Mouse (Mus musculus) thymus, postnatal 25 days (tissue): ENCODE results near the gene Agap1.

Experiments used
- DNase-seq: peaks from one replicate; pipeline ENCODE4 v3.0.0; 2022

Agap1 gene

DNA sequence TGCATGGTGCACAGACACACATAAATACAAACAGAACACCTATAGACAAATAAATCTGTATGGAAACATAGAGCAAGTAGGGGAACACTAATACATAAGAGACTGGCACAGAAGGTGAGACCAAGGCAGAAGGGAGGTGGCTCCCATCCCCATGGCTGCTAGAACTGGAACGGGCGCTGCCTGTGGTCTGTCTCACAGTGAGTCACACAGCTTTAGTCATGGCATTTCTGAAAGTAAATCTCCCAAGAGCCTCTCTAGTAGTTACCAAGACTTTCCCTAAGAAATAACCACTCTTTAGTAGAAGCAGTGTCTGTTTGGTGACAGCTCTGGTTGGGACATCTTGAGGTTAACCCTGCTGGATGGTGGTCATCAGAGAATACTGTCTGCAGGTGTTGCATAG lies 326.1 kb downstream of the Agap1 start:
- no peak for DNase-seq

DNA sequence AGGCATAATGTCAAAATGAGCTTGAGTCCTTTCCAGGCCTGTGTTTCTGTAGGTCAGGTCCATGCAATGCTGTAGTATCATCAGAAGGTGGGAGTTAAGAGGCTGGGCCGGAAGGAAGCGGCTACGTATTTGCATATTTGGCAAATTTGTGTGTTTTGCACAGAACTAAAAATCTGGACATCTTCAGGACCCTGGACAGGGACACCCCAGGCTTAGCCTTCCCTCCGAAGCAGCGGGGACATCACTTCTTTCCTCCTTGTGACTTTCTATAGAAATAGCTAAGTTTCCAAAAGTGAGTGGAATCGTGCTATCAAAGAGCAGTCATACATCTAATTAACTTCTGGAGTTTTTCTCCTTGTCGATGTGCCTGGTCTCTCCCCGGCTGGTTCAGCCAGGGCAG lies 327.3 kb downstream of the Agap1 start:
- no peak for DNase-seq

- DNase-seq = no peak
These were observed 332.2 kb downstream of the Agap1 start for GRCm38 (mm10) chr1:89786793-89787192.

DNA sequence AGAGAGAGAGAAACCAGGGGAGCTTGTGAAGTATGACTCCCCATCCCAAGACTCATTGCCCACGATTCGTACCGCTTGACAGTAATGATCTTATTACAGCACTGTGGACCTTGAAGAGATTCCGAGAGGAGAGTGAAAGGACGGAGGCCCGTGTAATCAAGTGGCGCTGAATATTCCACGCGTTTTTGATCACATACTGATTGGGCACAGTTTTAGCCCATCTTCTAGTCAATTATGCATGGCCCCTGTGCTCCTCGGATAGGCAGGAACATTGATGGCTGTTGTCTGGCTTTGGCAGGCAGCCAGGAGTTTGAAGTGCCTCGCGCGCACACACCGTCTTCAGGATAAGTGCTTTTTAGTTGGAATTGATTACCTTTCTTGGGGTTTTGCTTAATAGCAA lies 344.1 kb downstream of the Agap1 start:
- no peak for DNase-seq

DNA sequence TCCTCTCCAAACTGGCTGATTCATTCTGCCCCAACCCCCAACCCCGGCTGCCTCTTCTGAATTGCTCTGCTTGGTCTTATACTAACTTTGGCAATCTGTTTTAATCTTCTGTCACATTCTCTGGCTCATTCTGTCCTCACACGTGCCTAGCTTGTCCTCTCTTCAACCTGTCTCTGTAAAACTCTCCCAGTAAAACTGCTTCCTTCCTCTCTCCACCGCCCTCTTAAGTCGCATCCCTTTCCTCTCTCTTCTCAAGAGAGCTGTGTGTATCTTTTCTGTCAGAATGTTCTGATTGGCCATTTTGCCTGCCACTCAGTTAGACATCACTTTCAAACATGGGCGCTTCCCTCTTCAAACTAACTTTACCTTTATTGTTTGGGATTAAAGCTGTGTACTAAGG lies 346.9 kb downstream of the Agap1 start:
- no peak for DNase-seq

- no peak for DNase-seq
These were observed 350.4 kb downstream of the Agap1 start for GRCm38 (mm10) chr1:89804981-89805380.

GRCm38 (mm10) chr1:89812816-89813215 lies 358.2 kb downstream of the Agap1 start:
- no peak for DNase-seq

GRCm38 (mm10) chr1:89816487-89817206 lies 362.0 kb downstream of the Agap1 start:
- no peak for DNase-seq

GRCm38 (mm10) chr1:89821822-89822221 lies 367.2 kb downstream of the Agap1 start:
- DNase-seq = no peak

DNA sequence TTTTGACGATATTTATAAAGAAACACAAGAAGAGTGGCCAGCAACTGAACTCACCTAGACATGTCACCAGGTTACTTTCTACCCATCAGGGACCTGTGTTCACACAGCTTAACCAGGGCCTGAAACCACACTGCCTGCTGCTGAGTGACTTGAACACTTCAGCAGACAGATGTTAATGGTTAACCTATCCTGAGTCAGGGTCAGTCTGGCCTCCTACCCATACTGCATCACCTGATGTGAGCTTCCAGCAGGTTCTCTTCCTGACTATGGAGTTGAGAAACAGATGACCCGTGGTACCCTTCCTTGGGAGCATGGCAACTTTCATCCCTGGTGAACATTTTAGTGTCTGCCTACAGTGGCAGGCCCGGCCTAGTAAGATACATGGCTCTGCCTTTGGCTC lies 367.8 kb downstream of the Agap1 start:
- no peak for DNase-seq

DNA sequence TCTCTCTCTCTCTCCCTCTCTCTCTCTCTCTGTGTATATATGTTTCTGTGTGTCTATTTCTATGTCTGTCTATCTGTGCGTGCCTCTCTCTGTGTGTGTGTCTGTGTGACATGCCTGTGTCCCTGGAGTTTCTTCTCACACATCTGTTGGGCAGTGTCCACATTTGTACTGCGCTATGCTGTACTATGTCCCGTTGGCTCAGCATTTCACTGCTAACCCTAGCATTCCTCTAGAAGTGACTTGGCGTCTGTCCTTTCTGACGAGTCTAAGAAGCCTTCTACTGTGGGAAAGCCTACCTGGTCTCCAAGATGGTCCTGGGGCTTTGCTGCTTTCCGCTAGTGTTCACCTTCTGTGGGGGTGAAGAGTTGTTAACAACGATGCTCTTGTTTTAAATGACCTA lies 368.4 kb downstream of the Agap1 start:
- DNase-seq = no peak

GRCm38 (mm10) chr1:89827051-89827450 lies 372.4 kb downstream of the Agap1 start:
- DNase-seq = no peak

- DNase-seq = no peak
These were observed 376.5 kb downstream of the Agap1 start for GRCm38 (mm10) chr1:89831095-89831494.

DNA sequence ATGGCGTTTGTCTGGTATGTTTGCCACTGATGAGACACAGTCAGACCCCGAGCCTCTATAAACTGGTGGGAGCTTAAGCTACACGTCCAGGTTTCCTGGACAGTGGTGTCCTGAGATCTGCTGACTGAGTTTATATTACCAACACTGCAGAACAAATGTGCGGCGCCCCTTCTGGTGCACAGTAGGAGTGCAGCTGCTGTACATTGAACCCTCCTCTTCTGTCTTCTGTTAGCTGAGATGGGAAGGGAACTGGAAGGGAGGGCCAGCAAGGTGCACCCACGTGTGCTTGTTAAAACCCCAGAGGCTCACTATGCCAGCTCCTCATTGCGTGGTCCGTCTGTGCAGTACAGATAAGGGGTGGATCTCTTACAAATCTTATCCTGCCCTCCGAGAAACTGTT lies 389.5 kb downstream of the Agap1 start:
- DNase-seq = no peak

DNA sequence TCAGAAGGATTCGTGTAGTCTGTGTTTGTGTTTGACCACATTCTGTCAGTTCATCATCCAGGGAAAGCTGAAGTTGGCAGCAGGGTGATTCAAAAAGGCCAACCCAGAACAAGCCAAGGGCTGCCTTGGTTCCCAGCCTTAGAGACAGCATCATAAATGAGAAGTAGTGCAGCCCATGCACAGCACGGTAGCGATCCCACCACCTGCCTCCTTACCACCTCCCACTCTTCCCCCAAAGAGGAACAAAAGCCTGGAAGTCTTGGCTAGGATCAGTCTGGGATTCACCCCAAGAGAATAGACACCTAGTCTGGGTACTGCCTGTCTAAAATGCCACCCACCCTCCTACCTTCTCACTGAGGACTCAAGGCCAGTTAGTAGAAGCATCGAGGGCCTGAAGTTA lies 390.9 kb downstream of the Agap1 start:
- no peak for DNase-seq

DNA sequence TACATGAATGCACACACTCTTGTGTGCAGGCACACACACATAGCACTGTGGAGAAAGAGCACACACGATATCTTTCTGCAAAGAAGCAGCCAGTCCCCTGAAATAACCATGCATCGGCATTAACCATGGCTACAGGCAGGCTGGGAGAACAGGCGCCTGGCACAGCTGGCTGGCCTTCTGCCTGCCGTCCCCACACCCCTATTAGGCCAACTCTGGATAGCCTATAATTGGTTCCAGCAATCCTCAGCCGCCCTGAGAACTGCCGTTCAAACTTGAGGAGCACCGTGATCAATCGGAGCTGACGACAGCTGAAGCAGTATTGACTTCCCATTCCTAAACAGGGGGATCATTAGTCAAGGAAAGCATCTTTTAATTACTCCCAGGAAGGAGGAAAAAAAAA lies 391.5 kb downstream of the Agap1 start:
- DNase-seq = no peak

- DNase-seq = no peak
These were observed 393.9 kb downstream of the Agap1 start for GRCm38 (mm10) chr1:89848356-89849039.

GRCm38 (mm10) chr1:89849151-89849860 lies 394.7 kb downstream of the Agap1 start:
- no peak for DNase-seq

DNA sequence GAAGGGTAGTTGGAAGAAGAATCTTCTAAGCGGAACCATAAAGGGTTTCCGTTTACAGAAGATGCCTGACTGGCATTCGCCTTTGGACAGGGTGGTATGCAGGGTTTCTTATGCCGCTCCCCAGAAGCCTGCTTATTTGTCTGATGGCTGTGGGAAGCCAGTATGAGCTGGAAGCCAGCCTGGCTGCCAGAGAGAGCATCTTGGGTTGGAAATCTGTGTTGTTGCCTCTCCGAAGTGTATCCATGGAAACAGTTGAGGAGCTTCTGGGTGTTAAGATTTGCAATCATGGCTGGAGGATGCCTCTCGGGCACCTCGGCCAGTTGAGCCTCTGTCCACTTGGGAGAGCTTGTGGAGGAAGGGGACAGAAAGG lies 395.2 kb downstream of the Agap1 start:
- no peak for DNase-seq

GRCm38 (mm10) chr1:89850681-89851414 lies 396.2 kb downstream of the Agap1 start:
- no peak for DNase-seq

DNA sequence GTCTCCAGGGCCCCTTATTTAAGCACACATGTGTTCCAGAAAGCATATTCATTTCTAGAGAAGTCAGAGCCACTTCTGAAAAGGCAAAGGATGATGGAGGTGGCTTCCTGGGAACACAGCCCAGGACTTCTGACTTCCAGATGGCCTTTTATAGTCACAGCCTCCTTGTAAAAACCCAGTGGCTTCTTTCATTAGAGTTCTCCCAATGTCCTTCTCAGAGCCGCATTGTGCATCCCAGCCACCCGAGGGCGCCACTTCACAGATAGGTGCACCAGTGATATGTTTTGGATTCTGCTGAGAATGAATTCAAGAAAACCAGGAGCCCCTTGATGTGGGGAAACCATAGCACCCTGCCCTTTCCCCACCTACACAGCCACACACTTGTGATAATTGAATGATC lies 404.6 kb downstream of the Agap1 start:
- DNase-seq = peak; percentile 9

DNA sequence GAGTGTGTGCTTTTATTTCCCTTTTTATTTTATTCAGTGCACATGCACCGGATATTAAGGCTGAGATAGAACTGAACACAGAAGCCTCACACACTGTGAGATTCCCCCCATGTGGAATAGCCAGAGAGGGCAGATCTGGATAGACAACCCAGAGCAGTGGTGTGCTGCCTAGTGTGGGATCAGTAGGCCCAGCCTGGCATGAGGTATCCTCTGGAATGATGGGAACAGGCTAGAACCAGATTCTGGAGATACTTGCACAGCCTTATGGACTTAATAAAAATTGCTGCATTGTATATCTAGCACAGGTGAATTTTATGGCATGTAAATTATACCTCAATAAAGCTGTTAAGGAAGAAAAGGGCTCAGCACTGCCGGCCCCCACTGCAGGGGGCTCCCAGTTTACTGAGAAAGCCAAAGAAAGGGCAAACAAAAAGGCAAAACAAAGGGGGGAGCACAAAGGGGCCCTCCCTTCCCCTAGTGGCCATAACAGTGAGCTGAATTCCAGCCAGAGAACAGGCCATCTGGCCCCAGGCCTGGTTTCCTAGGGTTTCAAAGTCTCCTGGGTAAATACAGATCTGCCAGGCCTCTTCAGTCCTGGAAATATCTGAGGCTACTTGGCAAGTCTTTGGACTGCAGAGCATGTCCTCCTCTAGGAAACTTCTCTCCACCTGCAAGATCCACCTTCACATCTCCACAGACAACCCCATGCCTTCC lies 405.6 kb downstream of the Agap1 start:
- no peak for DNase-seq

GRCm38 (mm10) chr1:89865787-89866186 lies 411.2 kb downstream of the Agap1 start:
- DNase-seq = no peak
